Mouse (Mus musculus): ENCODE measurements around the gene Pkdcc. TPM values are rescaled to one million over a fixed set of nuclear protein-coding genes. Genes with fewer than 3 reads are reported as not detected.

Pkdcc gene
- polyA plus RNA-seq, 1 experiment from 2014 or later = 9.1 TPM

GRCm38 (mm10) chr17:83194491-83194890 lies 20.6 kb upstream of the Pkdcc start:
- H3K4me1 ChIP-seq (replicated peaks) = peaks cover 50% of the 10 kb centered on the region
- H3K36me3 ChIP-seq = no peaks in the 10 kb centered on the region
- WGBS = 82% methylated on average over 4 of the region's 4 CpGs
- no peak overlapping the region for H3K27ac ChIP-seq
- no peaks in the 10 kb centered on the region; the same call in 1 of the 2 replicates for H3K27me3 ChIP-seq (ENCODE audit: insufficient read depth, poor library complexity, severe bottlenecking)
- H3K9me3 ChIP-seq = no peaks in the 10 kb centered on the region
- no peak for DNase-seq (ENCODE audit: low spot score)
- no peak overlapping the region for H3K4me3 ChIP-seq

GRCm38 (mm10) chr17:83197361-83197923 lies 17.6 kb upstream of the Pkdcc start:
- H3K9me3 ChIP-seq = no peaks in the 10 kb centered on the region
- H3K27me3 ChIP-seq (ENCODE audit: insufficient read depth, poor library complexity, severe bottlenecking) = peaks cover 16% of the 10 kb centered on the region; the same call in 1 of the 2 replicates
- 33% methylated on average over 4 of the region's 4 CpGs for WGBS
- no peaks in the 10 kb centered on the region for H3K36me3 ChIP-seq
- H3K4me3 ChIP-seq = no peak overlapping the region
- H3K4me1 ChIP-seq (replicated peaks) = peaks cover 62% of the 10 kb centered on the region
- peak overlapping the region; percentile 76 for H3K27ac ChIP-seq
- no peak for DNase-seq (ENCODE audit: low spot score)

GRCm38 (mm10) chr17:83200469-83200868 lies 14.6 kb upstream of the Pkdcc start:
- H3K27me3 ChIP-seq (ENCODE audit: insufficient read depth, poor library complexity, severe bottlenecking) = peaks cover 30% of the 10 kb centered on the region
- peak overlapping the region; percentile 80 for H3K27ac ChIP-seq
- no peaks in the 10 kb centered on the region for H3K36me3 ChIP-seq
- no peak overlapping the region for H3K4me3 ChIP-seq
- no peaks in the 10 kb centered on the region for H3K9me3 ChIP-seq
- H3K4me1 ChIP-seq (replicated peaks) = peaks cover 82% of the 10 kb centered on the region
- WGBS = 61% methylated on average over 5 of the region's 5 CpGs
- no peak for DNase-seq (ENCODE audit: low spot score)

- DNase-seq (ENCODE audit: low spot score) = no peak
- Histone ChIP-seq H3K27me3 (ENCODE audit: insufficient read depth, poor library complexity, severe bottlenecking) (peaks cover 38% of the 10 kb centered on the region), H3K4me3 (no peak overlapping the region), H3K27ac (peak overlapping the region; percentile 80), H3K36me3 (no peaks in the 10 kb centered on the region), H3K9me3 (no peaks in the 10 kb centered on the region), H3K4me1 (replicated peaks) (peaks cover 83% of the 10 kb centered on the region)
- 22% methylated on average over 6 of the region's 6 CpGs for WGBS
Observed at GRCm38 (mm10) chr17:83201257-83201656, 13.8 kb upstream of the Pkdcc start.

GRCm38 (mm10) chr17:83203692-83204383 lies 11.3 kb upstream of the Pkdcc start:
- peak overlapping the region; percentile 79 for H3K27ac ChIP-seq
- no peak for DNase-seq (ENCODE audit: low spot score)
- H3K36me3 ChIP-seq = no peaks in the 10 kb centered on the region
- H3K4me3 ChIP-seq = no peak overlapping the region
- peaks cover 66% of the 10 kb centered on the region for H3K4me1 ChIP-seq (replicated peaks)
- no peaks in the 10 kb centered on the region for H3K9me3 ChIP-seq
- 17% methylated on average over 8 of the region's 8 CpGs for WGBS
- H3K27me3 ChIP-seq (ENCODE audit: insufficient read depth, poor library complexity, severe bottlenecking) = peaks cover 54% of the 10 kb centered on the region

- WGBS = 88% methylated on average over 3 of the region's 3 CpGs
- DNase-seq (ENCODE audit: low spot score) = no peak
- Histone ChIP-seq H3K36me3 (no peaks in the 10 kb centered on the region), H3K4me1 (replicated peaks) (peaks cover 45% of the 10 kb centered on the region), H3K27me3 (ENCODE audit: insufficient read depth, poor library complexity, severe bottlenecking) (peaks cover 70% of the 10 kb centered on the region), H3K4me3 (no peak overlapping the region), H3K9me3 (no peaks in the 10 kb centered on the region), H3K27ac (no peak overlapping the region)
Observed at GRCm38 (mm10) chr17:83207296-83207695, 7.8 kb upstream of the Pkdcc start.

GRCm38 (mm10) chr17:83208455-83208854 lies 6.6 kb upstream of the Pkdcc start:
- DNase-seq (ENCODE audit: low spot score) = no peak
- H3K4me1 ChIP-seq (replicated peaks) = peaks cover 47% of the 10 kb centered on the region
- no peak overlapping the region for H3K4me3 ChIP-seq
- H3K27me3 ChIP-seq (ENCODE audit: insufficient read depth, poor library complexity, severe bottlenecking) = peaks cover 74% of the 10 kb centered on the region
- H3K36me3 ChIP-seq = no peaks in the 10 kb centered on the region
- WGBS = 65% methylated on average over 2 of the region's 2 CpGs
- no peaks in the 10 kb centered on the region for H3K9me3 ChIP-seq
- H3K27ac ChIP-seq = no peak overlapping the region

- DNase-seq (ENCODE audit: low spot score) = no peak
- Histone ChIP-seq H3K27me3 (ENCODE audit: insufficient read depth, poor library complexity, severe bottlenecking) (peaks cover 70% of the 10 kb centered on the region), H3K36me3 (no peaks in the 10 kb centered on the region), H3K27ac (0 out of 2 replicates have a peak overlapping the region, but pooled peaks have one; percentile 43), H3K4me1 (replicated peaks) (peaks cover 41% of the 10 kb centered on the region), H3K4me3 (no peak overlapping the region), H3K9me3 (no peaks in the 10 kb centered on the region)
- WGBS = 75% methylated on average over 5 of the region's 5 CpGs
Observed at GRCm38 (mm10) chr17:83210531-83210930, 4.6 kb upstream of the Pkdcc start.

- Histone ChIP-seq H3K27me3 (ENCODE audit: insufficient read depth, poor library complexity, severe bottlenecking) (peaks cover 64% of the 10 kb centered on the region), H3K4me3 (no peak overlapping the region), H3K4me1 (replicated peaks) (peaks cover 45% of the 10 kb centered on the region), H3K9me3 (no peaks in the 10 kb centered on the region), H3K36me3 (no peaks in the 10 kb centered on the region), H3K27ac (no peak overlapping the region)
- 86% methylated on average over 10 of the region's 10 CpGs for WGBS
- no peak for DNase-seq (ENCODE audit: low spot score)
Observed at GRCm38 (mm10) chr17:83211196-83211595, 3.9 kb upstream of the Pkdcc start.

- DNase-seq (ENCODE audit: low spot score) = no peak
- H3K36me3 ChIP-seq = no peaks in the 10 kb centered on the region
- H3K27me3 ChIP-seq (ENCODE audit: insufficient read depth, poor library complexity, severe bottlenecking) = peaks cover 66% of the 10 kb centered on the region
- H3K4me3 ChIP-seq = no peak overlapping the region
- no peaks in the 10 kb centered on the region for H3K9me3 ChIP-seq
- peaks cover 54% of the 10 kb centered on the region for H3K4me1 ChIP-seq (replicated peaks)
- H3K27ac ChIP-seq = peak overlapping the region; percentile 50; the same call in 1 of the 2 replicates
- 71% methylated on average over 2 of the region's 2 CpGs for WGBS
Observed at GRCm38 (mm10) chr17:83212422-83212821, 2.7 kb upstream of the Pkdcc start.

GRCm38 (mm10) chr17:83213228-83213915 lies 1.7 kb upstream of the Pkdcc start:
- Histone ChIP-seq H3K27me3 (ENCODE audit: insufficient read depth, poor library complexity, severe bottlenecking) (peaks cover 66% of the 10 kb centered on the region), H3K4me1 (replicated peaks) (peaks cover 63% of the 10 kb centered on the region), H3K9me3 (no peaks in the 10 kb centered on the region), H3K4me3 (peak overlapping the region; percentile 80), H3K36me3 (no peaks in the 10 kb centered on the region), H3K27ac (peak overlapping the region; percentile 97)
- WGBS = 42% methylated on average over 9 of the region's 9 CpGs
- no peak for DNase-seq (ENCODE audit: low spot score)

- Histone ChIP-seq H3K36me3 (no peaks in the 10 kb centered on the region), H3K27ac (peak overlapping the region; percentile 97), H3K27me3 (ENCODE audit: insufficient read depth, poor library complexity, severe bottlenecking) (peaks cover 67% of the 10 kb centered on the region), H3K4me3 (peak overlapping the region; percentile 80), H3K4me1 (replicated peaks) (peaks cover 71% of the 10 kb centered on the region), H3K9me3 (no peaks in the 10 kb centered on the region)
- DNase-seq (ENCODE audit: low spot score) = peak; percentile 72
- WGBS = under 1% methylated on average over 16 of the region's 16 CpGs
Observed at GRCm38 (mm10) chr17:83214161-83214592, 915 bp upstream of the Pkdcc start.

Measured in hindbrain, embryonic 10.5 days (tissue).